In genomic region chr5:150840596-150840995, GRCm38 (mm10) we compare ENCODE assay signal across 8 mouse cellular contexts.
DNase-seq lines count a peak whose midpoint lies in the region; ATAC-seq and TF ChIP-seq lines count a peak whose summit lies in the region.

No protein-coding gene starts in this region.

- peak overlapping the region; percentile 1; the same call in 1 of the 2 replicates for H3K27ac ChIP-seq in ES-Bruce4 (ENCODE audit: insufficient read depth, low read length)
- peak overlapping the region; percentile 77 for H3K27ac ChIP-seq in heart, embryonic 12.5 days (ENCODE audit: poor library complexity, severe bottlenecking)
- H3K27ac ChIP-seq in limb, embryonic 13.5 days: peak overlapping the region; percentile 69
- H3K27ac ChIP-seq in small intestine, adult 2 months (ENCODE audit: insufficient read depth, low read depth, low read length): no peak overlapping the region

- H3K4me3 ChIP-seq in ES-Bruce4 (ENCODE audit: low read depth, low read length): peak overlapping the region; percentile 3; the same call in 1 of the 2 replicates
- 0 out of 2 replicates have a peak overlapping the region, but pooled peaks have one; percentile 19 for H3K4me3 ChIP-seq in heart, embryonic 12.5 days
- no peak overlapping the region for H3K4me3 ChIP-seq in limb, embryonic 13.5 days
- peak overlapping the region; percentile 2; the same call in 1 of the 2 replicates for H3K4me3 ChIP-seq in small intestine, adult 2 months (ENCODE audit: low read depth, low read length)

- 0 out of 2 replicates have a peak, but pooled peaks have one; percentile 45 for ATAC-seq in heart, embryonic 12.5 days (ENCODE audit: insufficient number of reproducible peaks, low FRiP score)
- no peak for ATAC-seq in limb, embryonic 13.5 days (ENCODE audit: low FRiP score, low read depth)

- no peak for TF ChIP-seq POLR2A in ES-Bruce4 (IDR thresholded peaks at IDR 0.05; ENCODE audit: insufficient read depth, low read length)
- TF ChIP-seq POLR2A in small intestine, adult 2 months (IDR thresholded peaks at IDR 0.05; ENCODE audit: low read depth, low read length): no peak

- WGBS in heart, embryonic 12.5 days: 27% methylated on average over 11 of the region's 11 CpGs
- 25% methylated on average over 11 of the region's 11 CpGs for WGBS in limb, embryonic 13.5 days
- WGBS in small intestine, adult 2 months: 54% methylated on average over 11 of the region's 11 CpGs

- no peak overlapping the region for H3K9ac ChIP-seq in ES-Bruce4 (ENCODE audit: low read depth, poor library complexity, severe bottlenecking)
- no peak overlapping the region for H3K9ac ChIP-seq in heart, embryonic 12.5 days
- H3K9ac ChIP-seq in limb, embryonic 13.5 days: 0 out of 2 replicates have a peak overlapping the region, but pooled peaks have one; percentile 21

- no peaks in the 10 kb centered on the region for H3K27me3 ChIP-seq in ES-Bruce4 (ENCODE audit: control insufficient read depth, insufficient read depth, low read length, poor library complexity, severe bottlenecking)
- H3K27me3 ChIP-seq in heart, embryonic 12.5 days (replicated peaks): no peaks in the 10 kb centered on the region
- no peaks in the 10 kb centered on the region for H3K27me3 ChIP-seq in limb, embryonic 13.5 days
- H3K27me3 ChIP-seq in small intestine, adult 2 months (ENCODE audit: control insufficient read depth, insufficient read depth, low read length): no peaks in the 10 kb centered on the region

- peak; percentile 50 for DNase-seq in adrenal gland, adult 2 months
- DNase-seq in adrenal gland, adult 18-20 months (ENCODE audit: low spot score in 2 of 2): no peak
- no peak for DNase-seq in cerebellum, postnatal 36 days
- no peak for DNase-seq in right cerebral cortex, postnatal 36 days (ENCODE audit: low spot score in 2 of 2)

- peak overlapping the region; percentile 49 for H3K4me2 ChIP-seq in heart, embryonic 12.5 days
- H3K4me2 ChIP-seq in limb, embryonic 13.5 days (replicated peaks): peak overlapping the region; percentile 47

- no peak for TF ChIP-seq EP300 in ES-Bruce4 (IDR thresholded peaks at IDR 0.05; ENCODE audit: insufficient read depth, low read depth, low read length)

- no peak for TF ChIP-seq CTCF in ES-Bruce4 (IDR thresholded peaks at IDR 0.05; ENCODE audit: low read depth, low read length)
- no peak for TF ChIP-seq CTCF in small intestine, adult 2 months (IDR thresholded peaks at IDR 0.05; ENCODE audit: extremely low read depth, insufficient read length, insufficient replicate concordance, low read depth, low read length)

- no peaks in the 10 kb centered on the region for H3K9me3 ChIP-seq in ES-Bruce4 (replicated peaks; ENCODE audit: control insufficient read depth, insufficient read depth, low read length, poor library complexity, severe bottlenecking)
- peaks cover 23% of the 10 kb centered on the region for H3K9me3 ChIP-seq in heart, embryonic 12.5 days (replicated peaks)
- peaks cover 15% of the 10 kb centered on the region for H3K9me3 ChIP-seq in limb, embryonic 13.5 days

- H3K36me3 ChIP-seq in ES-Bruce4 (ENCODE audit: control insufficient read depth, insufficient read depth, low read length, poor library complexity, severe bottlenecking): no peaks in the 10 kb centered on the region
- 0 out of 2 replicates have a peak, but pooled peaks cover 5% of the 10 kb centered on the region for H3K36me3 ChIP-seq in heart, embryonic 12.5 days
- H3K36me3 ChIP-seq in limb, embryonic 13.5 days: no peaks in the 10 kb centered on the region
- no peaks in the 10 kb centered on the region for H3K36me3 ChIP-seq in small intestine, adult 2 months (ENCODE audit: control insufficient read depth, insufficient read depth, low read length)

- peaks cover 4% of the 10 kb centered on the region for H3K4me1 ChIP-seq in ES-Bruce4 (ENCODE audit: control insufficient read depth, insufficient read depth, low read length)
- H3K4me1 ChIP-seq in heart, embryonic 12.5 days (replicated peaks): peaks cover 16% of the 10 kb centered on the region
- H3K4me1 ChIP-seq in limb, embryonic 13.5 days: peaks cover 21% of the 10 kb centered on the region
- H3K4me1 ChIP-seq in small intestine, adult 2 months (ENCODE audit: control insufficient read depth, insufficient read depth, insufficient read length, low read length): peaks cover 5% of the 10 kb centered on the region; the same call in 1 of the 2 replicates
